Mouse (Mus musculus): ENCODE results near the gene Gm42742. TPM values are rescaled to one million over a fixed set of nuclear protein-coding genes. Genes with fewer than 3 reads are reported as not detected.

Gene Gm42742
- polyA plus RNA-seq, 1 experiment from 2014 or later, result 60.2 TPM

- Histone ChIP-seq H3K9me3 (ENCODE audit: control insufficient read depth, low read length) (no peaks in the 10 kb centered on the region), H3K4me2 (ENCODE audit: low read depth, low read length) (peak overlapping the region; percentile 72), H3K27ac (ENCODE audit: low read depth, low read length) (peak overlapping the region; percentile 68), H3K9ac (replicated peaks; ENCODE audit: low read depth, low read length) (peak overlapping the region; percentile 69), H3K4me1 (ENCODE audit: control insufficient read depth, insufficient read depth, low read length) (peaks cover 59% of the 10 kb centered on the region), H3K4me3 (ENCODE audit: low read depth, low read length) (peak overlapping the region; percentile 51), H3K27me3 (ENCODE audit: control insufficient read depth, insufficient read depth, low read length) (no peaks in the 10 kb centered on the region), H3K36me3 (ENCODE audit: control insufficient read depth, insufficient read depth, low read length) (peaks cover 22% of the 10 kb centered on the region)
- WGBS, result 42% methylated on average over 5 of the region's 5 CpGs
- no peak for ATAC-seq (ENCODE audit: low read depth)
Observed at GRCm38 (mm10) chr7:127021563-127022527, 948 bp upstream of the Gm42742 start.

GRCm38 (mm10) chr7:127020491-127020890 is 406 bp downstream of the Gm42742 start:
- Histone ChIP-seq H3K27ac (ENCODE audit: low read depth, low read length) (peak overlapping the region; percentile 77), H3K9me3 (ENCODE audit: control insufficient read depth, low read length) (no peaks in the 10 kb centered on the region), H3K9ac (replicated peaks; ENCODE audit: low read depth, low read length) (peak overlapping the region; percentile 69), H3K27me3 (ENCODE audit: control insufficient read depth, insufficient read depth, low read length) (no peaks in the 10 kb centered on the region), H3K4me3 (ENCODE audit: low read depth, low read length) (peak overlapping the region; percentile 51), H3K36me3 (ENCODE audit: control insufficient read depth, insufficient read depth, low read length) (peaks cover 22% of the 10 kb centered on the region), H3K4me1 (ENCODE audit: control insufficient read depth, insufficient read depth, low read length) (peaks cover 66% of the 10 kb centered on the region), H3K4me2 (ENCODE audit: low read depth, low read length) (peak overlapping the region; percentile 72)
- ATAC-seq (ENCODE audit: low read depth), result no peak
- WGBS, result 40% methylated on average over 5 of the region's 5 CpGs

- WGBS, result 69% methylated on average over 3 of the region's 3 CpGs
- Histone ChIP-seq H3K4me1 (ENCODE audit: control insufficient read depth, insufficient read depth, low read length) (peaks cover 69% of the 10 kb centered on the region), H3K36me3 (ENCODE audit: control insufficient read depth, insufficient read depth, low read length) (peaks cover 22% of the 10 kb centered on the region), H3K9ac (replicated peaks; ENCODE audit: low read depth, low read length) (peak overlapping the region; percentile 69; the same call in 1 of the 2 replicates), H3K4me2 (ENCODE audit: low read depth, low read length) (peak overlapping the region; percentile 72), H3K27ac (ENCODE audit: low read depth, low read length) (no peak overlapping the region), H3K27me3 (ENCODE audit: control insufficient read depth, insufficient read depth, low read length) (no peaks in the 10 kb centered on the region), H3K9me3 (ENCODE audit: control insufficient read depth, low read length) (no peaks in the 10 kb centered on the region), H3K4me3 (ENCODE audit: low read depth, low read length) (peak overlapping the region; percentile 51)
- ATAC-seq (ENCODE audit: low read depth), result no peak
Observed at GRCm38 (mm10) chr7:127020031-127020430, 866 bp downstream of the Gm42742 start.

- Histone ChIP-seq H3K4me3 (ENCODE audit: low read depth, low read length) (peak overlapping the region; percentile 51; the same call in 1 of the 2 replicates), H3K4me2 (ENCODE audit: low read depth, low read length) (peak overlapping the region; percentile 72), H3K9ac (replicated peaks; ENCODE audit: low read depth, low read length) (peak overlapping the region; percentile 69; the same call in 1 of the 2 replicates), H3K27ac (ENCODE audit: low read depth, low read length) (no peak overlapping the region; the same call in 1 of the 2 replicates), H3K4me1 (ENCODE audit: control insufficient read depth, insufficient read depth, low read length) (peaks cover 66% of the 10 kb centered on the region), H3K36me3 (ENCODE audit: control insufficient read depth, insufficient read depth, low read length) (peaks cover 19% of the 10 kb centered on the region), H3K27me3 (ENCODE audit: control insufficient read depth, insufficient read depth, low read length) (no peaks in the 10 kb centered on the region), H3K9me3 (ENCODE audit: control insufficient read depth, low read length) (no peaks in the 10 kb centered on the region)
- WGBS, result 85% methylated on average over 14 of the region's 14 CpGs
- ATAC-seq (ENCODE audit: low read depth), result no peak
Observed at GRCm38 (mm10) chr7:127019306-127019960, 1.5 kb downstream of the Gm42742 start.

- Histone ChIP-seq H3K36me3 (ENCODE audit: control insufficient read depth, insufficient read depth, low read length) (peaks cover 16% of the 10 kb centered on the region), H3K27ac (ENCODE audit: low read depth, low read length) (peak overlapping the region; percentile 4; the same call in 1 of the 2 replicates), H3K9ac (replicated peaks; ENCODE audit: low read depth, low read length) (no peak overlapping the region), H3K9me3 (ENCODE audit: control insufficient read depth, low read length) (no peaks in the 10 kb centered on the region), H3K4me3 (ENCODE audit: low read depth, low read length) (no peak overlapping the region), H3K4me2 (ENCODE audit: low read depth, low read length) (peak overlapping the region; percentile 98; the same call in 1 of the 2 replicates), H3K4me1 (ENCODE audit: control insufficient read depth, insufficient read depth, low read length) (peaks cover 59% of the 10 kb centered on the region), H3K27me3 (ENCODE audit: control insufficient read depth, insufficient read depth, low read length) (no peaks in the 10 kb centered on the region)
- ATAC-seq (ENCODE audit: low read depth), result no peak
- 91% methylated on average over 15 of the region's 15 CpGs for WGBS
Observed at GRCm38 (mm10) chr7:127018416-127019305, 2.2 kb downstream of the Gm42742 start.

GRCm38 (mm10) chr7:127017950-127018345 is 2.9 kb downstream of the Gm42742 start:
- Histone ChIP-seq H3K4me1 (ENCODE audit: control insufficient read depth, insufficient read depth, low read length) (peaks cover 52% of the 10 kb centered on the region), H3K27me3 (ENCODE audit: control insufficient read depth, insufficient read depth, low read length) (no peaks in the 10 kb centered on the region), H3K9ac (replicated peaks; ENCODE audit: low read depth, low read length) (no peak overlapping the region), H3K36me3 (ENCODE audit: control insufficient read depth, insufficient read depth, low read length) (peaks cover 11% of the 10 kb centered on the region; the same call in 1 of the 2 replicates), H3K4me3 (ENCODE audit: low read depth, low read length) (no peak overlapping the region), H3K27ac (ENCODE audit: low read depth, low read length) (peak overlapping the region; percentile 4), H3K4me2 (ENCODE audit: low read depth, low read length) (peak overlapping the region; percentile 98; the same call in 1 of the 2 replicates), H3K9me3 (ENCODE audit: control insufficient read depth, low read length) (no peaks in the 10 kb centered on the region)
- ATAC-seq (ENCODE audit: low read depth), result no peak
- 65% methylated on average over 6 of the region's 6 CpGs for WGBS

- WGBS, result 3% methylated on average over 39 of the region's 39 CpGs
- H3K27me3 ChIP-seq (ENCODE audit: control insufficient read depth, insufficient read depth, low read length), result no peaks in the 10 kb centered on the region
Observed at GRCm38 (mm10) chr7:127016971-127017949, 3.6 kb downstream of the Gm42742 start, which contains the start of gene Pagr1a. Gene Pagr1a (minus strand): TSS chr7:127017352.

More at GRCm38 (mm10) chr7:127016971-127017949, 3.6 kb downstream of the Gm42742 start, which contains the start of gene Pagr1a:
- H3K9me3 ChIP-seq (ENCODE audit: control insufficient read depth, low read length), result no peaks in the 10 kb centered on the region
- peaks cover 46% of the 10 kb centered on the region for H3K4me1 ChIP-seq (ENCODE audit: control insufficient read depth, insufficient read depth, low read length)
- peak within 1 kb of the TSS; percentile 94 for H3K27ac ChIP-seq (ENCODE audit: low read depth, low read length)
- H3K4me2 ChIP-seq (ENCODE audit: low read depth, low read length), result peak within 1 kb of the TSS; percentile 98
- peak; percentile 84 for ATAC-seq (ENCODE audit: low read depth)
- H3K9ac ChIP-seq (replicated peaks; ENCODE audit: low read depth, low read length), result peak within 1 kb of the TSS; percentile 83
- peak within 1 kb of the TSS; percentile 70 for H3K4me3 ChIP-seq (ENCODE audit: low read depth, low read length)
- H3K36me3 ChIP-seq (ENCODE audit: control insufficient read depth, insufficient read depth, low read length), result peaks cover 4% of the 10 kb centered on the region; the same call in 1 of the 2 replicates
